Mouse (Mus musculus) heart, adult 11 months (tissue): ENCODE data around the gene Rad54l2.

Experiments
- DNase-seq: peaks from one replicate; pipeline ENCODE4 v3.0.0; 2022

Gene Rad54l2

GRCm38 (mm10) chr9:106739962-106740361 is 49.0 kb downstream of the Rad54l2 start:
- peak; percentile 8 for DNase-seq

GRCm38 (mm10) chr9:106739056-106739455 is 49.9 kb downstream of the Rad54l2 start:
- DNase-seq = peak; percentile 73

GRCm38 (mm10) chr9:106738199-106738985 is 50.6 kb downstream of the Rad54l2 start:
- DNase-seq = peak; percentile 64

GRCm38 (mm10) chr9:106733690-106734089 is 55.3 kb downstream of the Rad54l2 start:
- DNase-seq = peak; percentile 65

GRCm38 (mm10) chr9:106729416-106729815 is 59.6 kb downstream of the Rad54l2 start:
- no peak for DNase-seq

- DNase-seq = peak; percentile 55
Measured at GRCm38 (mm10) chr9:106726891-106727290, 62.1 kb downstream of the Rad54l2 start.

GRCm38 (mm10) chr9:106725435-106725834 is 63.6 kb downstream of the Rad54l2 start:
- DNase-seq = peak; percentile 14

- DNase-seq = peak; percentile 21
Measured at GRCm38 (mm10) chr9:106724864-106725263, 64.1 kb downstream of the Rad54l2 start.

GRCm38 (mm10) chr9:106716729-106717128 is 72.3 kb downstream of the Rad54l2 start:
- no peak for DNase-seq

GRCm38 (mm10) chr9:106716232-106716631 is 72.8 kb downstream of the Rad54l2 start:
- no peak for DNase-seq

GRCm38 (mm10) chr9:106712470-106712869 is 76.5 kb downstream of the Rad54l2 start:
- DNase-seq = no peak

GRCm38 (mm10) chr9:106692973-106693481 is 96.0 kb downstream of the Rad54l2 start:
- DNase-seq = peak; percentile 86

GRCm38 (mm10) chr9:106688834-106689233 is 100.2 kb downstream of the Rad54l2 start:
- DNase-seq = peak; percentile 82

- peak; percentile 97 for DNase-seq
Measured at GRCm38 (mm10) chr9:106686983-106687650, 101.9 kb downstream of the Rad54l2 start.

- peak; percentile 99 for DNase-seq
Measured at GRCm38 (mm10) chr9:106685249-106686101, 103.5 kb downstream of the Rad54l2 start, which contains the start of gene Tex264. TSS of gene Tex264 (minus strand) at chr9:106685927.

- no peak for DNase-seq
Measured at GRCm38 (mm10) chr9:106684918-106685248, 104.1 kb downstream of the Rad54l2 start.

- peak; percentile 79 for DNase-seq
Measured at GRCm38 (mm10) chr9:106684093-106684872, 104.7 kb downstream of the Rad54l2 start.

- DNase-seq = peak; percentile 76
Measured at GRCm38 (mm10) chr9:106681026-106681425, 108.0 kb downstream of the Rad54l2 start.

- DNase-seq = peak; percentile 81
Measured at GRCm38 (mm10) chr9:106678242-106678641, 110.8 kb downstream of the Rad54l2 start.

- DNase-seq = no peak
Measured at GRCm38 (mm10) chr9:106677702-106678101, 111.3 kb downstream of the Rad54l2 start.

GRCm38 (mm10) chr9:106676571-106676970 is 112.4 kb downstream of the Rad54l2 start:
- no peak for DNase-seq

GRCm38 (mm10) chr9:106675965-106676364 is 113.0 kb downstream of the Rad54l2 start:
- DNase-seq = no peak
